Mouse (Mus musculus): ENCODE measurements around the gene Coq5.
A peak's percentile ranks its signal among the peaks of the same experiment; 100 is the strongest.
"Not testable (repeated sequence)": the region's sequence is repeated elsewhere in the genome, so short reads cannot be mapped to it uniquely, and the experiment has no call there.

Gene Coq5

GRCm38 (mm10) chr5:115302190-115302589 lies 22.7 kb downstream of the Coq5 start:
- not testable (repeated sequence) for DNase-seq (ENCODE audit: low spot score in 2 of 2)

- DNase-seq (ENCODE audit: low spot score in 2 of 2): no peak
These were observed 32.9 kb downstream of the Coq5 start for GRCm38 (mm10) chr5:115312354-115312753.

- no peak for DNase-seq (ENCODE audit: low spot score in 2 of 2)
These were observed 33.6 kb downstream of the Coq5 start for GRCm38 (mm10) chr5:115312816-115313667.

- no peak for DNase-seq (ENCODE audit: low spot score in 2 of 2)
These were observed 34.1 kb downstream of the Coq5 start for GRCm38 (mm10) chr5:115313668-115313943.

GRCm38 (mm10) chr5:115316968-115317644 lies 37.6 kb downstream of the Coq5 start:
- no peak for DNase-seq (ENCODE audit: low spot score in 2 of 2)

- DNase-seq (ENCODE audit: low spot score in 2 of 2): no peak
These were observed 38.3 kb downstream of the Coq5 start for GRCm38 (mm10) chr5:115317645-115318328.

GRCm38 (mm10) chr5:115319004-115319940 lies 39.8 kb downstream of the Coq5 start:
- peak; percentile 76 to 79 for DNase-seq (ENCODE audit: low spot score in 2 of 2)

- DNase-seq (ENCODE audit: low spot score in 2 of 2): no peak
These were observed 46.9 kb downstream of the Coq5 start for GRCm38 (mm10) chr5:115326256-115326831.

- DNase-seq (ENCODE audit: low spot score in 2 of 2): peak; percentile 94 to 97
These were observed 47.6 kb downstream of the Coq5 start, which contains the start of gene Srsf9 for GRCm38 (mm10) chr5:115326875-115327609. Srsf9 (plus strand) TSS chr5:115327177.

GRCm38 (mm10) chr5:115327610-115328548 lies 48.4 kb downstream of the Coq5 start:
- peak; percentile 43 to 62 for DNase-seq (ENCODE audit: low spot score in 2 of 2)

- DNase-seq (ENCODE audit: low spot score in 2 of 2): no peak
These were observed 51.5 kb downstream of the Coq5 start for GRCm38 (mm10) chr5:115330955-115331354.

- no peak for DNase-seq (ENCODE audit: low spot score in 2 of 2)
These were observed 54.2 kb downstream of the Coq5 start for GRCm38 (mm10) chr5:115333626-115334025.

- no peak for DNase-seq (ENCODE audit: low spot score in 2 of 2)
These were observed 60.5 kb downstream of the Coq5 start for GRCm38 (mm10) chr5:115340007-115340406.

- DNase-seq (ENCODE audit: low spot score in 2 of 2): peak; percentile 84 to 92
These were observed 61.3 kb downstream of the Coq5 start, which contains the start of the genes Gatc and Triap1 for GRCm38 (mm10) chr5:115340577-115341313. Gatc (minus strand) TSS chr5:115341178. Triap1 (plus strand) TSS chr5:115341225.

GRCm38 (mm10) chr5:115341314-115342165 lies 62.1 kb downstream of the Coq5 start:
- no peak for DNase-seq (ENCODE audit: low spot score in 2 of 2)
